Mouse (Mus musculus) liver, embryonic 14.5 days (tissue): ENCODE measurements around the gene E2f1. TPM values are rescaled to one million over a fixed set of nuclear protein-coding genes. Genes with fewer than 3 reads are reported as not detected.

ENCODE experiments used
- ATAC-seq: fragments of 200-750 bp; cut with Nextera tagmentation; 2 replicates; pipeline ENCODE4 v1.8.0; 2017; ENCODE audit warnings: moderate number of reproducible peaks, mild to moderate bottlenecking, moderate library complexity; ENCODE audit not compliant: insufficient read depth
- DNase-seq, 3 experiments: peaks; one replicate each; pipeline ENCODE4 v3.0.0-alpha.2; 2012 to 2013; ENCODE audit warnings: low read depth in 3 of 3, low spot score in 3 of 3
- H3K27ac ChIP-seq: fragments of 300-500 bp; sonication (generic); 2 replicates; pipeline ENCODE4 v1.5.1; 2014; ENCODE audit warnings: moderate library complexity, mild to moderate bottlenecking, control low read depth, inconsistent platforms
- H3K27me3 ChIP-seq: fragments of 300-500 bp; sonication (generic); 2 replicates; pipeline ENCODE4 v1.6.1; 2014; ENCODE audit warnings: mild to moderate bottlenecking, low read length, moderate library complexity; ENCODE audit not compliant: control insufficient read depth, insufficient read depth
- H3K36me3 ChIP-seq: fragments of 300-500 bp; sonication (generic); replicated peaks from 2 replicates; pipeline ENCODE4 v1.6.1; 2014; ENCODE audit warnings: low read depth; ENCODE audit not compliant: control insufficient read depth, insufficient read depth
- H3K4me1 ChIP-seq, 2 experiments: fragments of 200-500 bp in 1 of 2; fragments of 300-500 bp in 1 of 2; sonication (generic) in 1 of 2; replicated peaks; 2 replicates each; pipeline ENCODE4 v1.6.1; 2012 to 2014; ENCODE audit warnings: antibody characterized with exemption in 1 of 2, inconsistent platforms in 1 of 2, low read length in 1 of 2; ENCODE audit not compliant: control insufficient read depth in 2 of 2, insufficient read depth in 2 of 2
- H3K4me2 ChIP-seq: fragments of 300-500 bp; sonication (generic); 2 replicates; pipeline ENCODE4 v1.6.1; 2014; ENCODE audit warnings: low read depth, mild to moderate bottlenecking, control low read depth, moderate library complexity
- H3K4me3 ChIP-seq, 2 experiments: fragments of 200-500 bp in 1 of 2; fragments of 300-500 bp in 1 of 2; sonication (generic) in 1 of 2; 2 replicates each; pipeline ENCODE4 v1.5.1; 2012 to 2014; ENCODE audit warnings: low read depth in 2 of 2, low read length in 2 of 2, mild to moderate bottlenecking in 2 of 2, control low read depth in 1 of 2, inconsistent platforms in 1 of 2, moderate library complexity in 1 of 2; ENCODE audit not compliant: insufficient read depth in 1 of 2
- H3K9ac ChIP-seq: fragments of 300-500 bp; sonication (generic); replicated peaks from 2 replicates; pipeline ENCODE4 v1.6.1; 2014; ENCODE audit warnings: mild to moderate bottlenecking, control low read depth, moderate library complexity
- H3K9me3 ChIP-seq: fragments of 300-500 bp; sonication (generic); 2 replicates; pipeline ENCODE4 v1.6.1; 2016; ENCODE audit warnings: low read length, mixed read lengths; ENCODE audit not compliant: control insufficient read depth
- CTCF ChIP-seq: IDR thresholded peaks from 2 replicates; pipeline ENCODE4 v1.5.1; 2016; ENCODE audit warnings: antibody characterized with exemption, low read depth, control low read depth
- EP300 ChIP-seq: IDR thresholded peaks from 2 replicates; pipeline ENCODE4 v1.6.1; 2016; ENCODE audit warnings: antibody characterized with exemption, low read depth
- WGBS: fragments of 180-500 bp; shearing (Covaris S2); extraction: QIAGEN DNeasy Blood & Tissue Kit; methylation state at CpG from one replicate; pipeline ENCODE4 v1.1.7; 2014; ENCODE audit not compliant: insufficient replicate concordance; 5-methylcytosine and 5-hydroxymethylcytosine counted together
- polyA plus RNA-seq, 2 experiments: library from polyadenylated mRNA; depleted of rRNA in 1 of 2; stranded (reverse) in 1 of 2; unstranded in 1 of 2; fragments of >200 nt; fragmentation: Nextera tagmentation in 1 of 2; extraction: Ambion mirVana in 1 of 2; gene quantifications; 2 replicates each; pipeline versions ENCODE4 v1.2.1 to v1.2.3; 2012 to 2014

Gene E2f1
- polyA plus RNA-seq, 2 experiments: 6.0 to 26.2 TPM

GRCm38 (mm10) chr2:154516944-154517343, 52.7 kb downstream of the E2f1 start:
- H3K4me1 ChIP-seq: no peaks in the 10 kb centered on the region
- no peak overlapping the region for H3K9ac ChIP-seq
- no peak overlapping the region for H3K4me2 ChIP-seq
- H3K9me3 ChIP-seq: no peaks in the 10 kb centered on the region
- no peak for ATAC-seq
- TF ChIP-seq CTCF: no peak
- no peak for TF ChIP-seq EP300
- no peak for DNase-seq
- no peaks in the 10 kb centered on the region; the same call in 1 of the 2 replicates for H3K36me3 ChIP-seq
- 74% methylated on average over 3 of the region's 3 CpGs for WGBS
- H3K27ac ChIP-seq: no peak overlapping the region
- no peak overlapping the region for H3K4me3 ChIP-seq
- H3K27me3 ChIP-seq: no peaks in the 10 kb centered on the region

GRCm38 (mm10) chr2:154510141-154510540, 59.6 kb downstream of the E2f1 start:
- DNase-seq: no peak
- no peak for TF ChIP-seq EP300
- TF ChIP-seq CTCF: no peak
- Histone ChIP-seq H3K4me1 (peaks cover 0 to 4% of the 10 kb centered on the region in 2 experiments; a peak in 1 of 4 replicates), H3K4me3 (no peak overlapping the region), H3K9me3 (no peaks in the 10 kb centered on the region), H3K27me3 (no peaks in the 10 kb centered on the region), H3K36me3 (no peaks in the 10 kb centered on the region), H3K4me2 (no peak overlapping the region), H3K27ac (no peak overlapping the region), H3K9ac (no peak overlapping the region)
- WGBS: 79% methylated on average over 3 of the region's 3 CpGs
- no peak for ATAC-seq

Other genes starting within 250 kb of the E2f1 start
- gene Cdk5rap1, start 196.9 kb downstream of the E2f1 start, polyA plus RNA-seq (2012; rRNA removed): 7.5 and 10.0 TPM in 2 replicates
- gene Cdk5rap1, start 196.9 kb downstream of the E2f1 start, polyA plus RNA-seq (2014; fragmentation: Nextera tagmentation; extraction: Ambion mirVana): 4.2 and 9.5 TPM in 2 replicates
- gene Snta1, start 161.8 kb downstream of the E2f1 start, polyA plus RNA-seq (2012; rRNA removed): 1.5 and 1.6 TPM in 2 replicates
- 0.64 and 0.70 TPM in 2 replicates for gene Snta1, start 161.8 kb downstream of the E2f1 start, polyA plus RNA-seq (2014; fragmentation: Nextera tagmentation; extraction: Ambion mirVana)
- 3.2 and 4.1 TPM in 2 replicates for gene Cbfa2t2, start 133.4 kb downstream of the E2f1 start, polyA plus RNA-seq (2012; rRNA removed)
- 5.3 and 5.8 TPM in 2 replicates for gene Cbfa2t2, start 133.4 kb downstream of the E2f1 start, polyA plus RNA-seq (2014; fragmentation: Nextera tagmentation; extraction: Ambion mirVana)
- 1.3 TPM in 2 replicates for gene 1700003F12Rik, start 22.8 kb downstream of the E2f1 start, polyA plus RNA-seq (2012; rRNA removed)
- 0.90 and 1.1 TPM in 2 replicates for gene 1700003F12Rik, start 22.8 kb downstream of the E2f1 start, polyA plus RNA-seq (2014; fragmentation: Nextera tagmentation; extraction: Ambion mirVana)
- gene Actl10, start 18.1 kb downstream of the E2f1 start, polyA plus RNA-seq (2012; rRNA removed): 0.05 TPM in 1 of 2 replicates, not detected in the other
- not detected in 2 replicates for gene Actl10, start 18.1 kb downstream of the E2f1 start, polyA plus RNA-seq (2014; fragmentation: Nextera tagmentation; extraction: Ambion mirVana)
- 0.80 and 1.7 TPM in 2 replicates for gene Necab3, start 11.0 kb downstream of the E2f1 start, polyA plus RNA-seq (2012; rRNA removed)
- gene Necab3, start 11.0 kb downstream of the E2f1 start, polyA plus RNA-seq (2014; fragmentation: Nextera tagmentation; extraction: Ambion mirVana): 0.87 and 0.96 TPM in 2 replicates
- gene Pxmp4, start 33.8 kb upstream of the E2f1 start, polyA plus RNA-seq (2012; rRNA removed): 18.7 and 27.6 TPM in 2 replicates
- gene Pxmp4, start 33.8 kb upstream of the E2f1 start, polyA plus RNA-seq (2014; fragmentation: Nextera tagmentation; extraction: Ambion mirVana): 30.2 and 35.4 TPM in 2 replicates
- 3.6 and 3.9 TPM in 2 replicates for gene Zfp341, start 43.4 kb upstream of the E2f1 start, polyA plus RNA-seq (2012; rRNA removed)
- 1.1 and 2.2 TPM in 2 replicates for gene Zfp341, start 43.4 kb upstream of the E2f1 start, polyA plus RNA-seq (2014; fragmentation: Nextera tagmentation; extraction: Ambion mirVana)
- 0.35 TPM in 1 of 2 replicates, not detected in the other for gene 4930519P11Rik, start 43.5 kb upstream of the E2f1 start, polyA plus RNA-seq (2012; rRNA removed)
- 0.32 TPM in 1 of 2 replicates, not detected in the other for gene 4930519P11Rik, start 43.5 kb upstream of the E2f1 start, polyA plus RNA-seq (2014; fragmentation: Nextera tagmentation; extraction: Ambion mirVana)
- 48.0 and 84.2 TPM in 2 replicates for gene Chmp4b, start 81.8 kb upstream of the E2f1 start, polyA plus RNA-seq (2012; rRNA removed)
- 8.1 and 9.1 TPM in 2 replicates for gene Chmp4b, start 81.8 kb upstream of the E2f1 start, polyA plus RNA-seq (2014; fragmentation: Nextera tagmentation; extraction: Ambion mirVana)
- not detected in 2 replicates for gene Gm14214, start 200.1 kb upstream of the E2f1 start, polyA plus RNA-seq (2012; rRNA removed)
- not detected in 2 replicates for gene Gm14214, start 200.1 kb upstream of the E2f1 start, polyA plus RNA-seq (2014; fragmentation: Nextera tagmentation; extraction: Ambion mirVana)
- 204 and 237 TPM in 2 replicates for gene Raly, start 221.2 kb upstream of the E2f1 start, polyA plus RNA-seq (2012; rRNA removed)
- gene Raly, start 221.2 kb upstream of the E2f1 start, polyA plus RNA-seq (2014; fragmentation: Nextera tagmentation; extraction: Ambion mirVana): 35.9 and 37.4 TPM in 2 replicates
- gene a, start 221.5 kb upstream of the E2f1 start, polyA plus RNA-seq (2012; rRNA removed): 0.25 TPM in 1 of 2 replicates, not detected in the other
- gene a, start 221.5 kb upstream of the E2f1 start, polyA plus RNA-seq (2014; fragmentation: Nextera tagmentation; extraction: Ambion mirVana): 0.36 TPM in 1 of 2 replicates, not detected in the other